Mouse (Mus musculus): ENCODE data around the gene Caskin1.

DNA sequence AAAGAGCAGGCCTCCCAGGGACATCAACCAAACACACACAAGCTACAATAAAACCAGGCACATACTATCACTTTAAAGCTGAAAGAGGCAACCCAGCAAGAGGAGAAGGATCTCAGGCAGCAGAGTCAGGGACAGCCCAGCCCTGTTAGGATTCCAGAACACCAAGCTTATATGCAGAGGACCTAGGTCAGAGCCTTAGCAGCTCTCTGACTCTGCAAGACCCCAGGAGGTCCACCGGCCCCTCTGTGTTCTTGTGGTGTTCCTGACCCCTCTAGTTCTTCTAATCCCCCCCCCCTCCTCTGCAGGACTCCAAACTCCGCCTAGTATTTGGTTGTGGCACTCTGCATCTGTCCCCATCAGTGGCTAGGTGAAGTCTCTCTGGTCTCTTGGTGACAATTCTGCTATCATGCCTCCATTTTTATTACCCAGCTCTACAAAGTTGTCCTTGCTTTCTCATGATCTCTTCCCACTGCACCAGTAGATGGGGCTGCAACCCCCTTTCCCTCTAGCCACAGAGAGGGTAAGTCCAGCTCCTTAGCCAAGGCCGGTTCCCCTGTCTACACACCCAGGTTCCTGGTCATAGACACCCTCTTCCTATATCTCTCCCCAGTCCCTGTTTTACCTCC, 8.1 kb upstream of the Caskin1 start:
- no peak for TF ChIP-seq GATA1 (IDR thresholded peaks at IDR 0.05; ENCODE audit: borderline replicate concordance, low read length)
- no peak for TF ChIP-seq CTCF (IDR thresholded peaks at IDR 0.05; ENCODE audit: low read depth, low read length)
- no peak for TF ChIP-seq POLR2AphosphoS5 (IDR thresholded peaks at IDR 0.05; ENCODE audit: insufficient replicate concordance, low read depth, low read length)
